Mouse (Mus musculus) thymus, postnatal 4 days (tissue): ENCODE data around the gene C1qa.

Source experiments
- DNase-seq: peaks from one replicate; pipeline ENCODE4 v3.0.0; 2021

C1qa gene

GRCm38 (mm10) chr4:136899154-136899553, 551 bp upstream of the C1qa start:
- DNase-seq, result peak; percentile 37

GRCm38 (mm10) chr4:136898084-136898598, 462 bp downstream of the C1qa start:
- DNase-seq, result no peak

DNA sequence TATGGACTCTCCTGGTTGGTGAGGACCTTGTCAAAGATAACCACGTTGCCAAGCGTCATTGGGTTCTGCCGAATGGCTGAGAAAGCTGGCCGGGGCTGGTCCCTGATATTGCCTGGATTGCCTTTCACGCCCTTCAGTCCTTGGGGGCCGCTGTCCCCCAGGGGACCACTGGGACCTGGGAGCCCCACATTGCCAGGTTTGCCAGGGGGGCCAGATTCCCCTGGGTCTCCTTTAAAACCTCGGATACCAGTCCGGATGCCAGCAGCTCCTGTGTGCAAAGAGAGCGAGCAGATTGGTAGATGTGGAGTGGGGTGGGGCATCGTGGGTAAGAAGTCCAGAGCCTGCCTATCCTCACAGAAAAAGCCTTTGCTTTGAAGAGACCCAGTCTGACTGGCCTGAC, 2.1 kb downstream of the C1qa start:
- DNase-seq, result no peak

GRCm38 (mm10) chr4:136895861-136896260, 2.7 kb downstream of the C1qa start:
- no peak for DNase-seq

DNA sequence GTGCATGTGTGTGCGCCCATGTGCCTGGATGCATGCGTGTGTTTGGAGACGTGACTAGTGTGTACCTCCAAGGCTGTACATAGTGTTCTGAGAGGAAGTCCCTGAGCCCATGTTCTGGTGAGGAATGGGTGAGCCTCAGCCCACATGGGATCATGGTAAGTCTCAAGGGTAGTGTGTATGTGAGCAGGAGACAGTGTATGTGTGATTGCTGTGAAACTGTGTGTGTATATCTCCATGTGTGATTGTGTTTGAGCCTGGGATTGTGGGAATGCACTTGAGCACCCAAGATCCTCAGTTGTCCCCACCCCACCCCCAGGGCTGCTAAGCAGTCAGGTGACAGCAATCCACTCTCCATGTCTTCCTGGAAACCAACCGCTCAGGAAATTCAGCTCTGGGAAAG, 3.8 kb downstream of the C1qa start:
- DNase-seq, result no peak

DNA sequence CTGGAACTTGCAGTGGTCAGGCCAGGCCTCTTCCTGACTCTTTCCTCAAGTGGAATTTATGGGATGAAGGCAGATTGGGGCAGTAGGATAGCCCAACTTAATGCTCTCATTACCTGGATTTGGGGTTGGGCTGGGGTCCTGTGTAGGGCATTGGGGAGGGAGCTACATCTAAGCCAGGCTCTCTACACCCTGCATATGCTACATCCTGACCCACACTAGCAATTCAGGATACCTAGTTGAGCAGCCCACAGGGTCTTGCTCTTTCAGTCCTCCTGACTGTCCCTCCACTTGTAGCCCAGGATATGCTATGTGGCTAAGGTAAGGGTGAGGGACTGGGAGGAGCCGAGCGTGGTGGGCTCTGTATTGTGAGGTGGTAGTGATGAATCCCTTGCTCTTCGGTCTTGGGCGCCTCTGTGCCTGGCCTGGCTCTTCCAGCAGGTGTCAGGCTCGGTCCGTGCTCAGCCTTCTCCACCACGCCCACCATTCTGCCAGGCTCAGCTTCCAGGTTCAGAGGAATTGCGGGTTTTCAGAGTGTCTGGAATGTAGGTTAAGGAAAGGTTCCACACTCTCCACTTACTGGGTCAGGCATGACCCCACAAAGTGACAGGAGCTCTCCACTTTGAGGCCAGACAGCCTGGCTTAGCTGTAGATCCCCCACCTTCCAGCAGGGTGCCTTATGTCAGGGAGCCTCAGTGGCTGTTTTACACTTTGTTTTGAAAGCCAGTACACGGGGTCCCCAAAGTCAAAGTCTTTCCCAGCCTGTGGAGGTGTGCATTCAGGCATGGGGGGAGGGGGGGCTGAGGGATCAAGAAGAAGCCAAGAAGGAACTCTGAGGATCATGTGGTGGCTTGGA, 4.7 kb downstream of the C1qa start:
- peak; percentile 34 for DNase-seq

GRCm38 (mm10) chr4:136892811-136893210, 5.8 kb downstream of the C1qa start, which contains the start of gene C1qc:
TSS of gene C1qc (minus strand) at chr4:136893065.
- no peak for DNase-seq

DNA sequence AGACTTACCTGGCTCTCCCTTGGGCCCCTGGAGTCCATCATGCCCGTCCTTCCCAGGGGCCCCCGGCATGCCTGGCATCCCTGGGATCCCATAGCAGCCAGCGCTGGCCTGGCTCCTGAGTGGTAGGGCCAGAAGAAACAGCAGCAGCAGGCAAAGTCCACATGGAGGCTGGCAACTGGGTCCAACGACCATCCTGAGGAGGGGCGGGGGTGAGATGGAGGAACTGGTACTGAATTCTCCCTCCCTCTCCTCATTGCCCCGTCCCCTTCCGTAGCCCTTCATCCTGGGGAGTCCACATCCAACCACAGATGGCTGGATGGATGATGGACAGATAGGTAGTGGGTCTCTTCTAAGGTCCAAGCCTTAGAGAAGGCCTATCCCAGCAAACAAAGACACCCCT, 6.2 kb downstream of the C1qa start:
- no peak for DNase-seq

DNA sequence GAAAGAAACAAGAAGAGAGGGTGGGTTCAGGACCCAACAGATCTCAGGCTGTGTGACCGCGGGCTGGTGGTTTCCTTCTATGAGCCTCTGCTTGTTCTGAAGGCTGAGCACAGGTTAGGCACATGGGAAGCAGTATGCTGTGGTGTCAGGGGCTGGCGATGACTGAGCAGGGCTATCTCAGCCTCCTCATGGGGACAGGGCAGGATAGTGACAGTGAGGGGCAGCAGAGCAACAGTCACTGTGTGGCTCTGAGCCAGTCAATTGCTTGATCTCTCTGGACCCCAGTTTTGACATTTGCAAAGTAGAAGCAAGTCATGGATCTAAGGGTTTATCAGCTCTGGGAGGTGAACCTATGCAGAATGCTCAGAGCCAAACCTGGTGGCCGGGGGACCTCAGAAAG, 7.5 kb downstream of the C1qa start:
- no peak for DNase-seq

- no peak for DNase-seq
These were observed 8.6 kb downstream of the C1qa start for GRCm38 (mm10) chr4:136889981-136890380.

DNA sequence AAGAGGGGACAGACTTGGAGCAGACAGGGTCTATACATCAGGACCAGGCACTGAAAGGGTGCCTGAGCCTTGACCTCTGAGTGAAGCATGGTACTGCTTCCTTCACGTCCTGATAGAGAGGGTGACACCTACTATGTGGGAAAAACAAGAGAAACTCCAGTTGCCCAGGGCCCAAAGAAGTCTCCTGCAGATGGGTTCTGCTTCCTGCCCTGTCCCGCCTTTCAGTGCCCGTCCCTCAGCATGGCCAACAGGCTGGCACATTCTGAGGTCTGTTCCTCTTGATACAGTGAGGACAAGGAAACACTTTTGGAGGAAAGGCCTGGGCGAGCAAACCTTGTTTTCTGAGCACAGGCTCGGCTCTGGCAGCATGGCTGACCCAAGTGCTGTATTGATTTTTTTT, 10.9 kb downstream of the C1qa start:
- no peak for DNase-seq

DNA sequence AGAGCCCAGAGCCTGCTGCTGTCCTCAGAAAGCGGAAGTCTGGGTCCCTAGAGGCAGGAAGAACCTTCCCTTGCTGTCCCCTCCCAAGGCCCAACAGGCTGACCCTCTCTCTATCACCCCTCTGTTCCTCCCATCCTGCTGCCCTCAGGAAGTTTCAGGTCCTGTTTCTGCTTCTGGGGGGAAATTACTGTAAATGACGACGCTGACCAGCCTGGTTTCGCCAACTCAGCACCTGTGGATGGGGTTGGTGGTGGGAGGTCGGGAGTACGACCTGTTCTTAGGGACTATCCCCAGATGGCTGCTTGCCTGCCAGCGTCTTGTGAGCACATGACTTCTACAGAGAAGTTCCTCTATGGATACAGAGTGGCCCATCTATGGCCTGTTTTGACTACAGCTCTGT, 12.5 kb downstream of the C1qa start, which contains the start of gene C1qb:
Gene C1qb, minus strand, starts transcription at position 87 of the 400 bp plus-strand sequence.
- no peak for DNase-seq

DNA sequence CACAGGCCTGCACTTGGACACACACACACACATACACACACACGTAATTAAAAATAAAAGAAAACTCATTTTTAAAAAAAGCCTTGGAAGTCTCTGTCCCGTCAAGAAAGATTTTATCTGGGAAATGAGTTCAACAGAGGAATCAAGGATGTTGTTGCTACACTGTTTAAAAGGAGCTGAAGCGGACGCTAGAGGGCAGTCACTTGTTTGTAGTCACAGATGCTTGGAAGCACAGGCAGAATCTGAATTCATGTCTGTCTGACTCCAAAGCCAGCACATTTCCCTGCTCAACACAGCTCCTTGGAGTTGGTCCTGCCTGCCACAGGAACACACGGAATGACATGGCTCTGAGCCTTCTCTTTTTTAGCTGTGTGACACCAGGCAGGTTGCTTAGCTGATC, 20.0 kb downstream of the C1qa start:
- peak; percentile 49 for DNase-seq

GRCm38 (mm10) chr4:136878171-136878570, 20.4 kb downstream of the C1qa start:
- DNase-seq, result no peak

GRCm38 (mm10) chr4:136876971-136877370, 21.6 kb downstream of the C1qa start:
- peak; percentile 87 for DNase-seq

DNA sequence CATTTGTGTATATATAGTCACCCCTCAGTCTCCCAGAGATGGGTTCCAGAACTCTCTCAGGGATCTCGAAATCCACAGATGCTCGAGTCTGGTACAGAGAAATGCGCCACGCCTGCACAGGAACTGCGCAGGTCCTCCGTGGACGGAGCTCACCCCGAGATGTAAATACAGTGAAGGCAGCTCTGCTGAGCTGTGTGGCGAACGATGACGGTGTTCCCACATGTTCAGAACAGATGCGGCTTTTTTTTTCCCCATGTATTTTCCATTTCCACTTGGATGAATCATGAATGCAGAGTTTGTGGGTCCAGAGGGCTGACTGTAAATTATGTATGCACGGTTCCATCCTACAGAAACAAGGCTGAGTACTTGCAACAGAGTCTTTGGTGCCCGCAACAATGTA, 23.6 kb downstream of the C1qa start:
- no peak for DNase-seq

DNA sequence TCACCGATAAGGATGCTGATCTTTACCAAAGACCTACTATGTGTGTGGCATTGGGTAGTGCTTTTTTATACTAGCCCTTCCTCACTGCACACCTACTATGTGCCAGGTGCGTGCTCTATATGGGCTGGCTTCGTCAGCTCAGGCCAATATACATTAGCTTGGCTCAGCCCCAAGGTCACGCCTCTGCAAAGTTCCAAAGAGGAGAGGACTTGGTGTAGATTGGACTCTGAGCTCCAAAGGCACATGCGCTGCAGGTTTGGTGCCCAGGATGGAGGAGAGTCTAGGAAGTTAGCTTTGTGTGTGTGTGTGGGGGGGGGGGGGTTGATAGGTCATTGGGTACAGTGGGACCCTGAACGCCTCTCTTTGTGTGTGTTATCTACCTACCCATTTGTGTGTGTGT, 30.2 kb downstream of the C1qa start:
- DNase-seq, result no peak

DNA sequence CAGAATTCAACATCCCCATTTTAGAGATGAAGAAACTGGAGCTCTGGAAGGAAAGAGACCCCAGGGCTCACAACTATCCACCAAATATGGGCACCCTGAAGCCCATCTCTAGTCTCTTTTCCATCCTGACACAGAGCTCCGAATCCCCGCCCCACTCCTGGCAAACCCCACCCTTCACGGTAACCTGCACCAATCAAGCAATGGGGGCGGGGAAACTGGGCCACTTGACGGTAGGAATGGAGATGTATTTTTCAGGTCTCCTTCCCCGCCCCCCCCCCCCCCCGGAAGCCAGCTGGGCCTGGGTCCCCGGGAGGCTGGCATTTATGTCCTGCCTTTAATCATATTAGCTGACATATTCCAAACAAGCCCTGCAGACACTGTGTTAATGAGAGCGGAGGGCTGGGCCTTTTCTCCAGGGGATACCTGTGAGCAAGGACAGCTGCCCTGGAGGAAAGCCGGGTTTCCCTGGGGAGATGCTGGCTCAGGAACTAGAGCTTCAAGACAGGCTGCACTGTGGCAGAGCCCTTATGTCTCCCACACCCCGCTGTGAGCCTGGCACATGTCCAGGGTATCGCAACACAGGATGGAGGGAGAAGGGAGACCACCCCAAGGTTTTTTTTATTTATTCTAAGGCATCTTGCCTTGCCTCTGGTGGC, 30.8 kb downstream of the C1qa start:
- DNase-seq, result no peak

GRCm38 (mm10) chr4:136865531-136865930, 33.1 kb downstream of the C1qa start:
- no peak for DNase-seq

DNA sequence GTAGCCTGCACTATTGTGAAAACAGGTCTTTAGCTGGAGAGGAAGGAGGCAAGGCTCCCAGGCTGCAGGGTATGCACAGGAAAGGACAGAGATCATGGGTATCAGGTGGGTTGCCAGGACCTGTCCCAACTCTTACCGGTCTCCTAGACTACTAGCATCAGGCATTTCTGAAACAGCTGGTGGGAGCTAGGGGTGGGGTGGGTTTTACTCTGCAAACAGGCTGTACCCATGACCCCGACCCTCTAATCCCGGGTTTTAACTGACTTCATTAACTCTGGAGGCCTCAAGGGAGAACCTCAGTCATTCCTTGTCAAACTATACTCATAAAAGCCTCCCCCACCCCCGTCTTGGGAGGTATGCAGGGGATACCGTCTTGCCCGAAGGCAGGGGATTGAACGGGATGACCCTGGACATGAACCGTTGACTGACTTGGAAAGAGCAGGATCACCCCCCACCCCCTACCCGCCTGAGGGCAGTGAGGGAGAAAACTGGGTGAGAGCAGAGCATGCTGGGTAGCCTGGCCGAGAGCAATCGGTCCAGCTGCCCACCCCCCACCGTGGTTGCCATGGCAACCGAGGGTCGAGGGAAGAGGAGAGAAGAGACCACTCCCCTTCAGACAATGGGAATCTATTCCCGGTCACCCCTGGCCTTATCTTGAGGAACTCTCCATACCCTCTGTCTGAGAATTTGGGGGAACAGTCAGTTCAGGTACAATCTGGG, 33.7 kb downstream of the C1qa start:
- no peak for DNase-seq

GRCm38 (mm10) chr4:136863517-136863916, 35.1 kb downstream of the C1qa start:
- DNase-seq, result peak; percentile 41

- DNase-seq, result no peak
These were observed 36.2 kb downstream of the C1qa start for GRCm38 (mm10) chr4:136862411-136862810.

DNA sequence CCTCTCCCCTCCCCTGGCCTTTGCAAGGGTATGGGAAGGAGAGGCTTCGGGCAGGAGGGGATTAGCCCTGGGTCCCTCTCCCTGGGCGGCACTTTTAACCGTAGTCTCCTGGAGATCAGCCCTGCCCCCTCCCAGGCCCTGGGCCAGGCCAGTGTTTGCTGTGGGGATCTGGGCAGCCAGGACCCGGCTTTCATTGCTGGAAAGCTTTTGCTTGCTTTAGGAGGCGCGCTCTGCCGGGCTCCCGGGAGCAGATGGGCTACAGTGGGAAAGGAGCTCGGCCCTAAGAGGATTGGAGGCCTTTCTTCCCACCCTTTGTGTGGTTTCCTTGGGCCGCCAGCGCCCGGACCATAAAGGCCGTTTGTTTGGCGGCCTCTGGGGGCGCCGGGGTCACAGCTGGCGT, 36.8 kb downstream of the C1qa start:
- peak; percentile 22 for DNase-seq
